Mouse (Mus musculus) retina, postnatal 1 day (tissue): Measurements from ENCODE around the gene Taf6.
A peak's percentile ranks its signal among the peaks of the same experiment; 100 is the strongest.

Experiments
- DNase-seq: peaks from one replicate; pipeline ENCODE4 v3.0.0-alpha.2; 2012

The Taf6 gene

DNA sequence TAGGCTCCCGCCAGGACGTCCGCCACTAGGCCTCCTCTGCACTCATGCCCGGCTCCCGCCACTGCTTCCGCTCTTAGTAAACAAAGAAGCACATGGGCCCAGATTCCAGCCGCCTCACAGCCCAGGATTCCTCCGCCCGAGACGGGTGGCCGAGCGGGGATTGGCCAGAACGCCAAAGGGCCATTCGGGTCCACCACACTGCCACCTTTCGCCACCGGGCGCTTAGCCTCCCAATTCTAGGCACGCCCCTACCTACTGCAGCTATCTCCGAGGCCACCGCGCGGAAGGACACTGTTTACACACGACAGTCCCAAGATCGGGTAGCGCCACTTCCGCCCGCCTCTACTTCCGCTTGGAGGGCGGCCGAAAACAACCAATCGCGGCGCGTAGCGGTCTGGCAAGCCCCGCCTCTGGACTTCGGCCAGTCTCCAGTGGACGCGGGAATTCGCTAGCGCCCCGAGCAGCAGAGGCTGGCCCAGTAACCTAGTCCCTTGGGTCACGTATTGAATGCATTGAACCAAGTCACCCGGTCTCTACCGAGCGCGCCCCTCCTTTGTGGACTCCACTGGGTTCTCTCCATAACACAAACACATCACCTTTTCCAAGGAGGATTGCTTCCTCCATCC, 16.2 kb downstream of the Taf6 start:
- DNase-seq: peak; percentile 99

DNA sequence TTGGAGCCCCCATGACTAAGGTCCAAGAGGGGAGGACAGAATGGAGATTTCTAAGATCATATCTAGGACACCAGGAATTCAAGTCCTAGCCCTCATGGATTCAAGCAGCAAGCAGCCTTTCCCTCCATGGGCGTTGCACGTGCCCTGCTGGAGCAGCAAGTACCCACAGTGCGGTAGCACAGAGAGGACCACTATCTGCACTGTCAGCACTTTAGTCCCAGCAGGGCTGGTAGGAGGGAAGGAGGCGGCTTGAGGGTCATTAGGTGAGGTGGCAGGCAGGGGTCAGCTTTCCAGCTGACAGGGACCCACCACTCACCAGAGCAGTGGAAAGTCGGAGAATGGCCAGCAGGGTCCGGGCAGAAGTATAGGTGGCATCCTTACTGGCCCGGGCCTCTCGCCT, 21.7 kb downstream of the Taf6 start:
- DNase-seq: no peak

DNA sequence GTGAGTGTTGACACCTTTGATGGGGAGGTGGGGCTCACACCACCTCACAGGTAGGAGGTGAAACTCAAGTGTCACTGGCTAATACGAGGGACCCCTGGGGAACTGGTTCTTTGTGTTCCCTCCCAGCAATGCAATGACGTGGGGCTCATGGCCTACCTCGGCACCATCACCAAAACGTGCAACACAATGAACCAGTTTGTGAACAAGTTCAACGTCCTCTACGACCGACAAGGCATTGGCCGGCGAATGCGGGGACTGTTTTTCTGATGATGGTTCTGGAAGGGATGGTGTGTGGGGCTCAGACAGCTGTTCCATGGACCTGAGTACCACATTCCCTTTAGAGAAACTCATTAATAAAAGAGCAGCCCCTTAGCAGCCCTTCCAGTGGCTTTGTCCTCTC, 23.6 kb downstream of the Taf6 start:
- no peak for DNase-seq

- DNase-seq: no peak
These were observed 24.2 kb downstream of the Taf6 start for GRCm38 (mm10) chr5:138163046-138163445.

GRCm38 (mm10) chr5:138160842-138161665, 26.2 kb downstream of the Taf6 start, which contains the start of gene Cops6:
TSS of gene Cops6 (plus strand) at chr5:138161071.
- peak; percentile 97 for DNase-seq

DNA sequence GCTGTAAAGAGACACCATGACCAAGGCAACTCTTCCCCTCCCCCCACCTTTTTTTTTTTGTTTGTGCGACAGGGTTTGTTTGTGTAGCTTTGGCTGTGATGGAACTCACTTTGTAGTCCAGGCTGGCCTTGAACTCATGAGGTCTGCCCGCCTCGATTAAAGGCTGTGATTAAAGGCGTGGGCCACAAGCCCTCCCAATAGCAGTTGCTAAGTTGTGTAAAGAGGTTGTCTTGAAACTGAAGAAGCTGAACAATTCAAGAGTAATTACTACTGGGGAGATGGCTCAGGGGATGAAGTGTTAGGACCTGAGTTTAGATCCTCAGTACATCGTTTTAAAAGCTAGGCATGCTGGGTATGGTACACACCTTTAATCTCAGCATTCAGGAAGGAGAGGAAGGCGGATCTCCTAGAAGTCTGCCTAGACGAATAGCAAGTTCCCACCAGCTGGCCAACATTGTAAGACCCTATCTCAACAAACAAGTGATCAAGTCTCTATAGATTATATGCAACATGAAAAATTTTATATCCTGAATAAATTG, 27.0 kb downstream of the Taf6 start:
- no peak for DNase-seq

GRCm38 (mm10) chr5:138155443-138155976, 31.7 kb downstream of the Taf6 start, which contains the start of gene Zfp113:
TSS of gene Zfp113 (minus strand) at chr5:138155744.
- DNase-seq: peak; percentile 99

DNA sequence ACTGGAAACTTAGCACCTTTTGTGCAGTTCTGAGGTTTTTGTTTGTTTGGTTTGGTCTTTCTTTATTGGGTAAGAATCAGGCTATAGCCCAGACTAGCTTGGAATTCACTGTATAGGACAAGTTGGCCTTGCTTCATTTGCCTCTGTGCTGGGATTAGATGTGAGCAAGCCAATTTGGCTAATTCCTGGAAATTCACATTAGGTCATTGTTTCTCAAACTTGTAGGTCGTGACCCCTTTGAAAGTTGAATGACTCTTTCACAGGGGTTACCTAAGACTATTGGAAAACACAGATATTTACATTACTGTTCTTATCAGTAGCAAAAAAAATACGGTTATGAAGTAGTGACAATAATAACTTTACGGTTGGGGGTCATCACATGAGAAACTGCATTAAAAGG, 32.9 kb downstream of the Taf6 start:
- no peak for DNase-seq

- DNase-seq: no peak
These were observed 48.7 kb downstream of the Taf6 start for GRCm38 (mm10) chr5:138138585-138138984.

DNA sequence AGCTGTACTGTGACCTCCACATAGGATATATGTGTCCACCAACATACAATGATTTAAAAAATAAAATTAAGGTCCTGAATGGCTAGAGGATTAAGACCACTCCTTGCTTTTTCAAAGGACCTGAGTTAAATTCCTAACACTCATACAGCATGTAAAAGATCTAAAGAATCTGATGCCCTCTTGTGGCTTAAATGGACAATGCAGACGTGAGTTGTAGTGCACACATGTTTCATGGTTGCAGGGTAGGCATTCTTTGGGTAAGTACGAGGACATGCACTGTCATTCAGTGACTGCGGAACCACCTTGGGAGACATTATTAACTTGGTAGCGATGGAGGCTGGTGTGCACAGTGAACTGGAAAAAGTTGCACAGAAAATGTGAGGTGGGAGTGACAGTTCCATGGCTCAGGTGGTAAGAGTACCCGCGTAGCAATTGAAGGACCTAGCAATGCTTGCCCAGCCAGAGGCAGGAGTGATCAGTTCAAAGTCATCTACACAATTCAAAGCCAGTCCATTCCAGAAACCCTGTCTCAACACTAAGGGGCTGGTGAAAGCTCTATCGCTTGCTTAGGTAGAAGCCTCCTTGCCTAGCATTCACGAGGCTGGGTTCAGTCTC, 49.2 kb downstream of the Taf6 start:
- DNase-seq: peak; percentile 73

DNA sequence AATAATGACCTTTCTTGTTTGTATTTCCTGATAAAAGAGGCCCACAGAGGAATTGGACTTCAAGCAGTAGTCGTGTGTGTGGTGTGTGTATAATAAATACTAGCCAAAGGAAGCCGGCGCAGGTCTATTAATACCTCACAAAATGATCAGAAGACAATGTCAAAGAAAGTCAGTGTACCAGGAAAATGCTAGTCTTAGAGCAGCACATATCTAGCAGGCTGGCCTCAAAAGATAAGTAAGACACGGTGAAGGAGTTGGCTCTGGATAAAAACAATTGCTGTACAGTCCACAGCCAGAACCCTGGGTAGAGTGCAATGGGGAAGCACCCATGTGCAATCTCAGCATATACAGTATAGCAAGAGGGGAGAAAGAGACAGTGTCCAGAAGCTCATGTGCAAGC, 50.0 kb downstream of the Taf6 start:
- no peak for DNase-seq

DNA sequence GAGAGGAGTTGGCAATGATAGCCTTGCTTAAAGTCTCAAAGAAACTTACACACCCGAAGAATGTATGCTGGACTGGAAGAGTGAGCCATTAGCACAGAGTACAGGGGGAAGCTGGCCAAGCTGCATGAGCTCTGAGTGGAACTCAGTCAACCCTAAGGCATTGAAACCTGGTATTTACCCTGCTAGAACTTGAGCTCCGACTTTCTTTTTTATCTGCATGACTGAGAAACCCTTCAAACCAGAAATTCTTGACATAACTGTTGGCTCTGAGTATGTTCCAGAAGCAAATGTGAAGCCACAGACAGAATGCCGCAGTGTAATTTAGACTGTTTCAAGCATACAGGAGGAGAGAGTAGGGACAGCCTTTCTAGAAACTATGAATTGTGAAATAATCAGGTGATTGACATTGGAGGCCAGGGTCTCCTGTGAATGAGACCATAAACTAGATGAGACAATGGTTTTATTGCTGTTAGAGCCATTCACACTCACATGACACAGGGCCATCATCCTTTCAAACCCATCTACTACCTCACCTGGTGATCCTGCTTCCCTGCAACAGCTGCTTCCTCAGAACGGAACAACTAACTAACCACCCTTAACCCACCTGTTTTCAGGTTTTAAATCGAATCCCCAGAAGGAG, 54.7 kb downstream of the Taf6 start:
- no peak for DNase-seq
